Mouse (Mus musculus) liver, adult 2 months (tissue): Measurements from ENCODE around the gene Pknox2.

Experiments
- CTCF ChIP-seq: fragments of 200-500 bp; IDR thresholded peaks from 2 replicates; pipeline ENCODE4 v1.5.1; 2011; ENCODE audit warnings: low read depth, low read length, control low read depth
- POLR2A ChIP-seq: fragments of 200-500 bp; IDR thresholded peaks from 2 replicates; pipeline ENCODE4 v1.6.1; 2011; ENCODE audit warnings: low read length, control low read depth; ENCODE audit not compliant: insufficient read depth; ENCODE audit errors: extremely low read depth

GRCm38 (mm10) chr9:36921718-36922415, 225.3 kb downstream of the Pknox2 start:
- TF ChIP-seq POLR2A: no peak
- TF ChIP-seq CTCF: no peak
